Mouse (Mus musculus): Measurements from ENCODE around the gene Zfp286.

Gene Zfp286

DNA sequence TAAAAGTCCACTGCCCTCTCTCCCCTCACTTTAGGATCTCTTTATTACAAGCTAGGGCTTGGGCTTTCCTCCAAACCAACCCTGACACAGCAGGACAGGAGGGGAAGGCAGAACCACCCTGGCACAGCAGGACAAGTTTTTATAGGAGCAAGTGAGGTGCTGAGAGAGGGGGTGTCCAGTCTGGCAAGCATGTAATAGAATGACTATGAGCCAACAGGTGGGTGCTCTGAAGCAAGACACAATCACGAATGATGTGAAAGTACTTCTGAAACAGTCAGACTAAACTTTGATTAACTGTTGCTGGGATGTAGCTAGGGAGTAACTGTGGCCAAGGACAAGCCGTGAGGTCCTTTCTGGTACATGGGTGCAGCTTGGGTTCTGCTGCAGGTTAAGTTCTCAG lies 83.1 kb downstream of the Zfp286 start:
- no peak for DNase-seq (ENCODE audit: low spot score)

Data from ovary, postnatal 10 days (tissue).